Mouse (Mus musculus): Measurements from ENCODE around the gene Nt5c3b. TPM values are rescaled to one million over a fixed set of nuclear protein-coding genes. Genes with fewer than 3 reads are reported as not detected.

Gene Nt5c3b
- polyA plus RNA-seq, 1 experiment from 2014 or later, result 126 TPM

GRCm38 (mm10) chr11:100394353-100395074, 47.1 kb downstream of the Nt5c3b start:
- Histone ChIP-seq H3K4me2 (replicated peaks; ENCODE audit: low read depth, low read length) (peak overlapping the region; percentile 78), H3K27ac (ENCODE audit: low read length) (peak overlapping the region; percentile 90; the same call in 1 of the 2 replicates), H3K4me3 (ENCODE audit: low read depth, low read length) (peak overlapping the region; percentile 76; the same call in 1 of the 2 replicates), H3K9ac (replicated peaks; ENCODE audit: low read depth, low read length) (no peak overlapping the region), H3K27me3 (ENCODE audit: control insufficient read depth, insufficient read depth, low read length) (no peaks in the 10 kb centered on the region), H3K4me1 (ENCODE audit: control insufficient read depth, insufficient read depth, low read length) (peaks cover 62% of the 10 kb centered on the region), H3K9me3 (ENCODE audit: control insufficient read depth, low read depth, low read length) (no peaks in the 10 kb centered on the region), H3K36me3 (ENCODE audit: control insufficient read depth, insufficient read depth, low read length) (no peaks in the 10 kb centered on the region; the same call in 1 of the 2 replicates)
- no peak for ATAC-seq (ENCODE audit: insufficient number of reproducible peaks, insufficient read depth, low FRiP score, low read depth)
- WGBS, result 48% methylated on average over 5 of the region's 5 CpGs

- no peaks in the 10 kb centered on the region for H3K9me3 ChIP-seq (ENCODE audit: control insufficient read depth, low read depth, low read length)
- H3K4me2 ChIP-seq (replicated peaks; ENCODE audit: low read depth, low read length), result 0 out of 2 replicates have a peak overlapping the region, but pooled peaks have one; percentile 20
- no peaks in the 10 kb centered on the region; the same call in 1 of the 2 replicates for H3K36me3 ChIP-seq (ENCODE audit: control insufficient read depth, insufficient read depth, low read length)
- no peak overlapping the region for H3K27ac ChIP-seq (ENCODE audit: low read length)
- H3K4me1 ChIP-seq (ENCODE audit: control insufficient read depth, insufficient read depth, low read length), result peaks cover 70% of the 10 kb centered on the region
- no peak overlapping the region for H3K4me3 ChIP-seq (ENCODE audit: low read depth, low read length)
- 51% methylated on average over 7 of the region's 7 CpGs for WGBS
- H3K9ac ChIP-seq (replicated peaks; ENCODE audit: low read depth, low read length), result no peak overlapping the region
- no peaks in the 10 kb centered on the region for H3K27me3 ChIP-seq (ENCODE audit: control insufficient read depth, insufficient read depth, low read length)
- no peak for ATAC-seq (ENCODE audit: insufficient number of reproducible peaks, insufficient read depth, low FRiP score, low read depth)
Observed at GRCm38 (mm10) chr11:100393733-100394132, 47.9 kb downstream of the Nt5c3b start.

GRCm38 (mm10) chr11:100392958-100393357, 48.6 kb downstream of the Nt5c3b start:
- Histone ChIP-seq H3K9me3 (ENCODE audit: control insufficient read depth, low read depth, low read length) (no peaks in the 10 kb centered on the region), H3K27me3 (ENCODE audit: control insufficient read depth, insufficient read depth, low read length) (no peaks in the 10 kb centered on the region), H3K4me1 (ENCODE audit: control insufficient read depth, insufficient read depth, low read length) (peaks cover 77% of the 10 kb centered on the region), H3K36me3 (ENCODE audit: control insufficient read depth, insufficient read depth, low read length) (no peaks in the 10 kb centered on the region; the same call in 1 of the 2 replicates), H3K4me3 (ENCODE audit: low read depth, low read length) (no peak overlapping the region), H3K9ac (replicated peaks; ENCODE audit: low read depth, low read length) (no peak overlapping the region), H3K27ac (ENCODE audit: low read length) (no peak overlapping the region), H3K4me2 (replicated peaks; ENCODE audit: low read depth, low read length) (no peak overlapping the region)
- 82% methylated on average over 5 of the region's 5 CpGs for WGBS
- ATAC-seq (ENCODE audit: insufficient number of reproducible peaks, insufficient read depth, low FRiP score, low read depth), result no peak

GRCm38 (mm10) chr11:100391884-100392345, 49.7 kb downstream of the Nt5c3b start:
- peaks cover 85% of the 10 kb centered on the region for H3K4me1 ChIP-seq (ENCODE audit: control insufficient read depth, insufficient read depth, low read length)
- no peak overlapping the region for H3K27ac ChIP-seq (ENCODE audit: low read length)
- no peaks in the 10 kb centered on the region; the same call in 1 of the 2 replicates for H3K36me3 ChIP-seq (ENCODE audit: control insufficient read depth, insufficient read depth, low read length)
- H3K9ac ChIP-seq (replicated peaks; ENCODE audit: low read depth, low read length), result no peak overlapping the region
- 85% methylated on average over 7 of the region's 7 CpGs for WGBS
- H3K4me3 ChIP-seq (ENCODE audit: low read depth, low read length), result no peak overlapping the region
- no peaks in the 10 kb centered on the region for H3K9me3 ChIP-seq (ENCODE audit: control insufficient read depth, low read depth, low read length)
- ATAC-seq (ENCODE audit: insufficient number of reproducible peaks, insufficient read depth, low FRiP score, low read depth), result no peak
- no peak overlapping the region for H3K4me2 ChIP-seq (replicated peaks; ENCODE audit: low read depth, low read length)
- no peaks in the 10 kb centered on the region for H3K27me3 ChIP-seq (ENCODE audit: control insufficient read depth, insufficient read depth, low read length)

GRCm38 (mm10) chr11:100391081-100391883, 50.3 kb downstream of the Nt5c3b start:
- no peaks in the 10 kb centered on the region for H3K27me3 ChIP-seq (ENCODE audit: control insufficient read depth, insufficient read depth, low read length)
- H3K27ac ChIP-seq (ENCODE audit: low read length), result peak overlapping the region; percentile 22
- H3K4me3 ChIP-seq (ENCODE audit: low read depth, low read length), result no peak overlapping the region
- no peaks in the 10 kb centered on the region for H3K9me3 ChIP-seq (ENCODE audit: control insufficient read depth, low read depth, low read length)
- no peak overlapping the region for H3K9ac ChIP-seq (replicated peaks; ENCODE audit: low read depth, low read length)
- no peaks in the 10 kb centered on the region; the same call in 1 of the 2 replicates for H3K36me3 ChIP-seq (ENCODE audit: control insufficient read depth, insufficient read depth, low read length)
- peaks cover 86% of the 10 kb centered on the region for H3K4me1 ChIP-seq (ENCODE audit: control insufficient read depth, insufficient read depth, low read length)
- 37% methylated on average over 9 of the region's 9 CpGs for WGBS
- ATAC-seq (ENCODE audit: insufficient number of reproducible peaks, insufficient read depth, low FRiP score, low read depth), result peak; percentile 21
- H3K4me2 ChIP-seq (replicated peaks; ENCODE audit: low read depth, low read length), result 0 out of 2 replicates have a peak overlapping the region, but pooled peaks have one; percentile 12

- ATAC-seq (ENCODE audit: insufficient number of reproducible peaks, insufficient read depth, low FRiP score, low read depth), result no peak
- peaks cover 11% of the 10 kb centered on the region; the same call in 1 of the 2 replicates for H3K36me3 ChIP-seq (ENCODE audit: control insufficient read depth, insufficient read depth, low read length)
- H3K9ac ChIP-seq (replicated peaks; ENCODE audit: low read depth, low read length), result no peak overlapping the region
- 38% methylated on average over 8 of the region's 8 CpGs for WGBS
- H3K4me3 ChIP-seq (ENCODE audit: low read depth, low read length), result no peak overlapping the region
- no peak overlapping the region; the same call in 1 of the 2 replicates for H3K4me2 ChIP-seq (replicated peaks; ENCODE audit: low read depth, low read length)
- no peaks in the 10 kb centered on the region for H3K9me3 ChIP-seq (ENCODE audit: control insufficient read depth, low read depth, low read length)
- no peaks in the 10 kb centered on the region for H3K27me3 ChIP-seq (ENCODE audit: control insufficient read depth, insufficient read depth, low read length)
- peaks cover 73% of the 10 kb centered on the region for H3K4me1 ChIP-seq (ENCODE audit: control insufficient read depth, insufficient read depth, low read length)
- H3K27ac ChIP-seq (ENCODE audit: low read length), result peak overlapping the region; percentile 22
Observed at GRCm38 (mm10) chr11:100389931-100390445, 51.6 kb downstream of the Nt5c3b start.

- ATAC-seq (ENCODE audit: insufficient number of reproducible peaks, insufficient read depth, low FRiP score, low read depth), result no peak
- Histone ChIP-seq H3K27ac (ENCODE audit: low read length) (peak overlapping the region; percentile 90), H3K4me2 (replicated peaks; ENCODE audit: low read depth, low read length) (0 out of 2 replicates have a peak overlapping the region, but pooled peaks have one; percentile 28), H3K27me3 (ENCODE audit: control insufficient read depth, insufficient read depth, low read length) (no peaks in the 10 kb centered on the region), H3K9me3 (ENCODE audit: control insufficient read depth, low read depth, low read length) (no peaks in the 10 kb centered on the region), H3K4me3 (ENCODE audit: low read depth, low read length) (no peak overlapping the region), H3K9ac (replicated peaks; ENCODE audit: low read depth, low read length) (no peak overlapping the region), H3K36me3 (ENCODE audit: control insufficient read depth, insufficient read depth, low read length) (peaks cover 23% of the 10 kb centered on the region; the same call in 1 of the 2 replicates), H3K4me1 (ENCODE audit: control insufficient read depth, insufficient read depth, low read length) (peaks cover 60% of the 10 kb centered on the region)
- 59% methylated on average over 6 of the region's 6 CpGs for WGBS
Observed at GRCm38 (mm10) chr11:100388588-100388987, 53.0 kb downstream of the Nt5c3b start.
